Mouse (Mus musculus) CH12.LX (cell line): Measurements from ENCODE around the gene Trim9. TPM values are rescaled to one million over a fixed set of nuclear protein-coding genes. Genes with fewer than 3 reads are reported as not detected.

Experiments
- DNase-seq: peaks from one replicate; pipeline ENCODE4 v3.0.0-alpha.2; 2013; ENCODE audit errors: extremely low read depth
- H3K27ac ChIP-seq: 2 replicates; pipeline ENCODE4 v1.5.1; 2012; ENCODE audit warnings: low read depth, mild to moderate bottlenecking, control low read depth, moderate library complexity; ENCODE audit not compliant: insufficient read depth
- H3K27me3 ChIP-seq: replicated peaks from 2 replicates; pipeline ENCODE3; 2012; ENCODE audit warnings: inconsistent platforms
- H3K36me3 ChIP-seq, 2 experiments: replicated peaks in 1 of 2; 2 replicates each; pipeline versions ENCODE3 to v1.6.1; 2012; ENCODE audit warnings: inconsistent platforms in 1 of 2, low read length in 1 of 2, mild to moderate bottlenecking in 1 of 2, mixed read lengths in 1 of 2, moderate library complexity in 1 of 2; ENCODE audit not compliant: control insufficient read depth in 1 of 2, insufficient read depth in 1 of 2
- H3K4me1 ChIP-seq, 2 experiments: 2 replicates each; pipeline ENCODE4 v1.6.1; 2012; ENCODE audit warnings: inconsistent platforms in 1 of 2, moderate library complexity in 1 of 2; ENCODE audit not compliant: insufficient read depth in 2 of 2, control insufficient read depth in 1 of 2
- H3K4me2 ChIP-seq: 2 replicates; pipeline ENCODE4 v1.6.1; 2012; ENCODE audit warnings: low read depth, mild to moderate bottlenecking, control low read depth; ENCODE audit not compliant: poor library complexity, insufficient read depth, severe bottlenecking
- H3K4me3 ChIP-seq, 3 experiments: fragments of 150-350 bp in 1 of 3; sonication (generic) in 1 of 3; replicated peaks in 1 of 3; 2 replicates each; pipeline versions ENCODE3 to v1.5.1; 2011 to 2012; ENCODE audit warnings: low read depth in 2 of 3, low read length in 2 of 3, mild to moderate bottlenecking in 2 of 3, moderate library complexity in 2 of 3, control low read depth in 1 of 3, improper control_type of control experiment in 1 of 3, inconsistent platforms in 1 of 3, mixed read lengths in 1 of 3; ENCODE audit not compliant: poor library complexity in 1 of 3
- H3K79me2 ChIP-seq: replicated peaks from 2 replicates; pipeline ENCODE4 v1.6.1; 2012; ENCODE audit warnings: mild to moderate bottlenecking, moderate library complexity; ENCODE audit not compliant: control insufficient read depth, poor library complexity, insufficient read depth, severe bottlenecking; ENCODE audit errors: extremely low read depth
- H3K9ac ChIP-seq: 2 replicates; pipeline ENCODE4 v1.6.1; 2012; ENCODE audit warnings: low read depth, mild to moderate bottlenecking, control low read depth, moderate library complexity; ENCODE audit not compliant: insufficient read depth
- H3K9me3 ChIP-seq: replicated peaks from 2 replicates; pipeline ENCODE3; 2012; ENCODE audit warnings: low read length, inconsistent platforms, mixed read lengths
- BHLHE40 ChIP-seq: IDR thresholded peaks from 2 replicates; pipeline ENCODE4 v1.6.1; 2011; ENCODE audit warnings: mild to moderate bottlenecking, low read depth, low read length, improper control_type of control experiment
- CHD2 ChIP-seq: IDR thresholded peaks from 2 replicates; pipeline ENCODE4 v1.6.1; 2011; ENCODE audit warnings: low read length, improper control_type of control experiment
- CTCF ChIP-seq, 2 experiments: IDR thresholded peaks in 1 of 2; conservative IDR thresholded peaks in 1 of 2; 2 replicates each; pipeline ENCODE4 v1.5.1; 2011 to 2012; ENCODE audit warnings: low read depth in 2 of 2, low read length in 2 of 2, improper control_type of control experiment in 1 of 2, inconsistent platforms in 1 of 2, mild to moderate bottlenecking in 1 of 2, moderate library complexity in 1 of 2
- E2F4 ChIP-seq: IDR thresholded peaks from 2 replicates; pipeline ENCODE4 v1.6.1; 2011; ENCODE audit warnings: low read depth, low read length, improper control_type of control experiment; ENCODE audit not compliant: insufficient replicate concordance
- EP300 ChIP-seq: IDR thresholded peaks from 2 replicates; pipeline ENCODE4 v1.6.1; 2011; ENCODE audit warnings: low read length, improper control_type of control experiment
- IRF4 ChIP-seq: IDR thresholded peaks from 2 replicates; pipeline ENCODE4 v1.6.1; 2014; ENCODE audit warnings: low read depth, mild to moderate bottlenecking, inconsistent platforms, low read length, improper control_type of control experiment
- JUN ChIP-seq: IDR thresholded peaks from 2 replicates; pipeline ENCODE4 v1.6.1; 2011; ENCODE audit warnings: low read depth, mild to moderate bottlenecking, low read length, improper control_type of control experiment, moderate library complexity; ENCODE audit not compliant: insufficient read depth
- KAT2A ChIP-seq: IDR thresholded peaks from 2 replicates; pipeline ENCODE4 v1.6.1; 2012; ENCODE audit warnings: low read length, improper control_type of control experiment, inconsistent platforms; ENCODE audit not compliant: insufficient replicate concordance
- MAX ChIP-seq: IDR thresholded peaks from 2 replicates; pipeline ENCODE4 v1.6.1; 2011; ENCODE audit warnings: low read length, improper control_type of control experiment
- MAZ ChIP-seq: IDR thresholded peaks from 2 replicates; pipeline ENCODE4 v1.6.1; 2012; ENCODE audit warnings: low read depth, mild to moderate bottlenecking, inconsistent platforms, low read length, improper control_type of control experiment, moderate library complexity
- MEF2A ChIP-seq: IDR thresholded peaks from 2 replicates; pipeline ENCODE4 v1.6.1; 2014; ENCODE audit warnings: low read depth, mild to moderate bottlenecking, inconsistent platforms, low read length, improper control_type of control experiment, borderline replicate concordance
- NELFE ChIP-seq: IDR thresholded peaks from 2 replicates; pipeline ENCODE4 v1.6.1; 2011; ENCODE audit warnings: low read depth, low read length, improper control_type of control experiment
- NRF1 ChIP-seq: IDR thresholded peaks from 2 replicates; pipeline ENCODE4 v1.6.1; 2014; ENCODE audit warnings: low read depth, mild to moderate bottlenecking, inconsistent platforms, low read length, improper control_type of control experiment, moderate library complexity
- PAX5 ChIP-seq: IDR thresholded peaks from 2 replicates; pipeline ENCODE4 v1.6.1; 2012; ENCODE audit warnings: low read length, inconsistent platforms, mixed read lengths
- POLR2A ChIP-seq: IDR thresholded peaks from 2 replicates; pipeline ENCODE4 v1.6.1; 2011; ENCODE audit warnings: low read depth, mild to moderate bottlenecking, improper control_type of control experiment, low read length
- RAD21 ChIP-seq: IDR thresholded peaks from 2 replicates; pipeline ENCODE4 v1.6.1; 2011; ENCODE audit warnings: low read depth, mild to moderate bottlenecking, low read length, improper control_type of control experiment, moderate library complexity
- SIN3A ChIP-seq: IDR thresholded peaks from 2 replicates; pipeline ENCODE4 v1.6.1; 2012; ENCODE audit warnings: low read length, improper control_type of control experiment, inconsistent platforms
- SMC3 ChIP-seq: IDR thresholded peaks from 2 replicates; pipeline ENCODE4 v1.6.1; 2011; ENCODE audit warnings: low read depth, low read length, improper control_type of control experiment
- TBP ChIP-seq: conservative IDR thresholded peaks from 2 replicates; pipeline ENCODE4 v1.6.1; 2011; ENCODE audit warnings: low read depth, low read length, improper control_type of control experiment
- USF2 ChIP-seq: conservative IDR thresholded peaks from 2 replicates; pipeline ENCODE4 v1.6.1; 2011; ENCODE audit warnings: low read depth, low read length, improper control_type of control experiment
- ZC3H11A ChIP-seq: IDR thresholded peaks from 2 replicates; pipeline ENCODE4 v1.6.1; 2012; ENCODE audit warnings: low read depth, mild to moderate bottlenecking, inconsistent platforms, low read length, improper control_type of control experiment
- ZMIZ1 ChIP-seq: IDR thresholded peaks from 2 replicates; pipeline ENCODE4 v1.6.1; 2012; ENCODE audit warnings: low read depth, mild to moderate bottlenecking, inconsistent platforms, low read length, improper control_type of control experiment
- dilution Hi-C: fragments of 300-500 bp; cut with MboI; formaldehyde crosslinking; loops from 2 replicates; pipeline ENCODE4 v1.14.3; 2020; ENCODE audit warnings: low sequenced_read_pairs; ENCODE audit not compliant: extremely low pct_unique_long_range_greater_than_20kb, extremely low pct_ligation_motif_present
- in situ Hi-C: fragments of 300-500 bp; cut with MboI; formaldehyde crosslinking; loops from 3 replicates; pipeline ENCODE4 v1.14.3; 2019; ENCODE audit warnings: low sequenced_read_pairs, low pct_ligation_motif_present, low pct_unique_long_range_greater_than_20kb, mixed read lengths
- polyA plus RNA-seq: library from polyadenylated mRNA; unstranded; fragments of >175 nt; gene quantifications from 2 replicates; pipeline ENCODE4 v1.2.1, GENCODE M21; 2012; ENCODE audit warnings: low read depth; ENCODE audit not compliant: insufficient read length
- total RNA-seq, 2 experiments: library from RNA; depleted of rRNA; stranded (reverse); fragments of 300-350 nt in 1 of 2; fragments of >200 nt in 1 of 2; gene quantifications; 2 replicates each; pipeline ENCODE4 v1.2.3; 2012 to 2014

The Trim9 gene
- total and polyA plus RNA-seq, 3 experiments, result 0.07 TPM; not detected in 2

DNA sequence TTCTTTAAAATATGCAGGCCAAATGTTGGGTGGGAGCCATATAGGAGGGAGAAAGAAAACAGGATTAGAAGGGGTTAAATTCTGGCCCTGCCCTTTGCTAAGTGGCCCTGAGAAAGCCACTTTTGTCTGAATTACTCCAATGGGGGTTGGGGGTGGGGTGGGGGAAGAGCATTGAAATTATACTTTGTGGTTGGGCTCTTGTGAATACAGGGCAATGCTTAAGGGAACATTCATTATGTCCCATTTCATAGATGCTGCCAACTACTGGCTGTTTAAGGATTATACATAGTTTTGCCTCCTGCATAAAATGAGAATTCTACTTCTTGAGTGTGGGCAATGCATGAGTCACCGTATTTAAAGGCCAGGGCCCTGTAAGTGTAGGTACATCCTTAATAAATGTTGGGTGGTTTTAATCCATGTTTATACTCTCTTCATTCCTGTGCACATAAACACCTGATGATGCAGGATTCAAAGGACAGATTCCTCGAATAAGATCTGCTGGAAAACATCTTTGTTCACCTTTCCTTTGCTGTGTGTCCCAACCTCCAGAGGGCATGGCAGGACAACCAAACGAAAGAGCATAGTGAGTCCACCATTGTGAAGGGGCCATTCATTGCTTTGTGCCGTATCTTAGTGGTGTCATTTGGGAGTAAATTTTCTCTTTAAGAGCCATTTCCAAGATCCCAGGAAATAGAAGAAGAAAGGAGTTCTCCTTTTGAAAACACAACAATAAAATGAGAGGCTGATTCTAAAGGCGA, 53.3 kb downstream of the Trim9 start:
- H3K9ac ChIP-seq, result no peak overlapping the region
- H3K27ac ChIP-seq, result no peak overlapping the region
- H3K4me3 ChIP-seq, result no peak overlapping the region
- H3K27me3 ChIP-seq, result no peaks in the 10 kb centered on the region
- H3K79me2 ChIP-seq, result no peaks in the 10 kb centered on the region
- no peaks in the 10 kb centered on the region for H3K9me3 ChIP-seq
- H3K4me2 ChIP-seq, result no peak overlapping the region
- no peaks in the 10 kb centered on the region for H3K4me1 ChIP-seq
- dilution Hi-C loops, result no loop called here
- DNase-seq, result no peak
- H3K36me3 ChIP-seq, result no peaks in the 10 kb centered on the region
- in situ Hi-C loops, result no loop called here
- peak; percentile 40 for TF ChIP-seq RAD21
- peak in 1 of 2 experiments; percentile 41; a peak in 2 of 4 replicates for TF ChIP-seq CTCF (conservative IDR thresholded peaks at IDR 0.05 in 1 of 2, IDR thresholded peaks at IDR 0.05 in 1 of 2; ENCODE audit: low read depth in 2 of 2, low read length in 2 of 2)
- no peak for TF ChIP-seq NRF1
- no peak for TF ChIP-seq TBP
- no peak for TF ChIP-seq ZC3H11A
- TF ChIP-seq SMC3, result 0 out of 2 replicates have a peak, but pooled peaks have one; percentile 5

GRCm38 (mm10) chr12:70293165-70293926, 54.1 kb downstream of the Trim9 start:
- no peaks in the 10 kb centered on the region for H3K9me3 ChIP-seq
- no peak overlapping the region for H3K27ac ChIP-seq
- no peak overlapping the region for H3K9ac ChIP-seq
- H3K4me2 ChIP-seq, result no peak overlapping the region
- TF ChIP-seq CTCF (conservative IDR thresholded peaks at IDR 0.05 in 1 of 2, IDR thresholded peaks at IDR 0.05 in 1 of 2; ENCODE audit: low read depth in 2 of 2, low read length in 2 of 2) (no peak), JUN (no peak), KAT2A (no peak), MAX (no peak), CHD2 (no peak), NRF1 (no peak), POLR2A (no peak), SMC3 (no peak)
- TF ChIP-seq, all 38 proteins: peak for 0
- in situ Hi-C loops (no loop called here), dilution Hi-C loops (no loop called here)
- Histone ChIP-seq H3K79me2 (no peaks in the 10 kb centered on the region), H3K4me3 (no peak overlapping the region), H3K27me3 (no peaks in the 10 kb centered on the region), H3K4me1 (no peaks in the 10 kb centered on the region), H3K36me3 (no peaks in the 10 kb centered on the region)
- DNase-seq, result no peak

DNA sequence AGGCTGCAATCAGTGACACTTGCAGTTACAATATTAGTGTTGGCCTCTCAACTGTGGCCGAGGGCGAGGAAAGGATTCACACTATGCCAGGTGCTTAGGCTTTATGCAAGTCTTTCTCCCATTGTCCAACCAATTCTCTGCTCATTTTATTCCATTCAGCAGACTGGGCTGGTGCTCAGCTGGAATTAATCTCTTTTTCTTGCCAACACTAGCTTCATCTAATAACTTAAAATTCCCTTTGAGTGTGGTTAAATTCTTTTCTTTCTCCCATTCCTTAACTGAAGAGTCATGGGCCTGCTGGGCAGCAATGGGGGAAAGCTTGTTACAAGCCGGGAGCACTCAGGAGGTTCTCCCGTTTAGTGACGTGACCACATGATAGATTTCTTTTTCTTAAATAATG, 61.9 kb downstream of the Trim9 start:
- H3K27me3 ChIP-seq, result no peaks in the 10 kb centered on the region
- H3K9ac ChIP-seq, result no peak overlapping the region
- in situ Hi-C loops, result no loop called here
- no peaks in the 10 kb centered on the region for H3K4me1 ChIP-seq
- H3K79me2 ChIP-seq, result no peaks in the 10 kb centered on the region
- dilution Hi-C loops, result no loop called here
- DNase-seq, result no peak
- no peak overlapping the region for H3K4me3 ChIP-seq
- H3K4me2 ChIP-seq, result no peak overlapping the region
- H3K36me3 ChIP-seq, result no peaks in the 10 kb centered on the region
- no peaks in the 10 kb centered on the region for H3K9me3 ChIP-seq
- no peak overlapping the region for H3K27ac ChIP-seq
- TF ChIP-seq BHLHE40, result no peak
- no peak for TF ChIP-seq CHD2
- no peak for TF ChIP-seq SMC3
- no peak for TF ChIP-seq CTCF (conservative IDR thresholded peaks at IDR 0.05 in 1 of 2, IDR thresholded peaks at IDR 0.05 in 1 of 2; ENCODE audit: low read depth in 2 of 2, low read length in 2 of 2)
- no peak for TF ChIP-seq NELFE
- TF ChIP-seq POLR2A, result no peak
- TF ChIP-seq MEF2A, result no peak
- no peak for TF ChIP-seq E2F4
- no peak for TF ChIP-seq ZMIZ1
- TF ChIP-seq IRF4, result no peak
- TF ChIP-seq JUN, result no peak
- no peak for TF ChIP-seq EP300
- no peak for TF ChIP-seq MAX
- no peak for TF ChIP-seq PAX5
- TF ChIP-seq SIN3A, result no peak
- TF ChIP-seq USF2, result no peak
- TF ChIP-seq MAZ, result no peak
- TF ChIP-seq TBP, result no peak
